Comparison of ENCODE assay signal across 8 mouse cellular contexts in the genomic region with DNA sequence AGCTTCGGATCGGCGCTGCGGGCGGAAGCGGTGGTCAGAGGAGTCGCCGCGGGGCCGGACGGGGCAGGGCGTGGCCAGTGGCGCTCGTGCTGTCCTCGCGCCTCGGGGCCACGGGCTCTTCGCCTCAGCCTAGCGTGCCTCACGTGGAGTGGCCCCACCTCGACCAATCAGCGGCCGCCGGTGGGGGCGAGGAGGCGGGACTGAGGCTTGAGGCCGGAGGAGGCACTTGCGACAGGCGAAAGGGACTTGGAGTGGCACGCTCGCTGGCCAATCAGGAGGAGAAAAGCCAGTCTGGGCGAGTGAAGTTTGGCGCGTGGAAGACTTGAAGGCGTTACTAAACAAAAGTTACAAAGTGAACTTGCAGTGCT. TPM values are rescaled to one million over a fixed set of nuclear protein-coding genes. Genes with fewer than 3 reads are reported as not detected.
DNase-seq lines count a peak whose midpoint lies in the region; ATAC-seq and TF ChIP-seq lines count a peak whose summit lies in the region.

A gene (minus strand): TSS at position 112 of the 368 bp plus-strand sequence.

- peak within 1 kb of the TSS; percentile 47 for H3K4me3 ChIP-seq in forebrain, embryonic 10.5 days
- peak within 1 kb of the TSS; percentile 46 for H3K4me3 ChIP-seq in heart, embryonic 12.5 days
- peak within 1 kb of the TSS; percentile 37 for H3K4me3 ChIP-seq in kidney, embryonic 14.5 days (ENCODE audit: low read length)
- peak within 1 kb of the TSS; percentile 41 for H3K4me3 ChIP-seq in limb, embryonic 14.5 days (replicated peaks; ENCODE audit: low read length)
- H3K4me3 ChIP-seq in midbrain, embryonic 14.5 days (replicated peaks; ENCODE audit: low read depth, low read length), result peak within 1 kb of the TSS; percentile 40
- peak within 1 kb of the TSS; percentile 35 for H3K4me3 ChIP-seq in stomach, postnatal 0 days (ENCODE audit: low read depth, low read length)

- TF ChIP-seq EP300 in stomach, postnatal 0 days (optimal IDR thresholded peaks at IDR 0.05), result no peak

- no peaks in the 10 kb centered on the region for H3K36me3 ChIP-seq in forebrain, embryonic 10.5 days (replicated peaks)
- no peaks in the 10 kb centered on the region for H3K36me3 ChIP-seq in heart, embryonic 12.5 days
- H3K36me3 ChIP-seq in kidney, embryonic 14.5 days (ENCODE audit: control insufficient read depth, insufficient read depth, low read length), result no peaks in the 10 kb centered on the region
- H3K36me3 ChIP-seq in limb, embryonic 14.5 days (ENCODE audit: control insufficient read depth, insufficient read depth, low read length), result no peaks in the 10 kb centered on the region
- H3K36me3 ChIP-seq in midbrain, embryonic 14.5 days (ENCODE audit: control insufficient read depth, insufficient read depth, low read length), result no peaks in the 10 kb centered on the region
- H3K36me3 ChIP-seq in stomach, postnatal 0 days (ENCODE audit: control insufficient read depth, insufficient read depth, low read length), result no peaks in the 10 kb centered on the region

- 20% methylated on average over 36 of the region's 36 CpGs for WGBS in forebrain, embryonic 10.5 days
- 19% methylated on average over 36 of the region's 36 CpGs for WGBS in heart, embryonic 12.5 days
- WGBS in kidney, embryonic 14.5 days, result 22% methylated on average over 36 of the region's 36 CpGs
- WGBS in limb, embryonic 14.5 days, result 25% methylated on average over 36 of the region's 36 CpGs
- WGBS in midbrain, embryonic 14.5 days, result 29% methylated on average over 36 of the region's 36 CpGs
- WGBS in stomach, postnatal 0 days, result 20% methylated on average over 36 of the region's 36 CpGs

- peaks cover 8% of the 10 kb centered on the region; the same call in 1 of the 2 replicates for H3K9me3 ChIP-seq in forebrain, embryonic 10.5 days
- H3K9me3 ChIP-seq in heart, embryonic 12.5 days (replicated peaks), result peaks cover 5% of the 10 kb centered on the region; the same call in 1 of the 2 replicates
- peaks cover 3% of the 10 kb centered on the region; the same call in 1 of the 2 replicates for H3K9me3 ChIP-seq in kidney, embryonic 14.5 days (ENCODE audit: control insufficient read depth, low read length)
- H3K9me3 ChIP-seq in limb, embryonic 14.5 days (ENCODE audit: control insufficient read depth, low read length), result no peaks in the 10 kb centered on the region; the same call in 1 of the 2 replicates
- no peaks in the 10 kb centered on the region for H3K9me3 ChIP-seq in midbrain, embryonic 14.5 days (ENCODE audit: control insufficient read depth, low read length)
- no peaks in the 10 kb centered on the region for H3K9me3 ChIP-seq in stomach, postnatal 0 days (ENCODE audit: control insufficient read depth, low read length)

- H3K4me1 ChIP-seq in forebrain, embryonic 10.5 days, result peaks cover 9% of the 10 kb centered on the region
- peaks cover 10% of the 10 kb centered on the region; the same call in 1 of the 2 replicates for H3K4me1 ChIP-seq in heart, embryonic 12.5 days (replicated peaks)
- no peaks in the 10 kb centered on the region for H3K4me1 ChIP-seq in kidney, embryonic 14.5 days (ENCODE audit: control insufficient read depth, insufficient read depth, low read length)
- peaks cover 9% of the 10 kb centered on the region for H3K4me1 ChIP-seq in limb, embryonic 14.5 days (ENCODE audit: control insufficient read depth, insufficient read depth, low read length)
- H3K4me1 ChIP-seq in midbrain, embryonic 14.5 days (ENCODE audit: control insufficient read depth, insufficient read depth, low read length), result no peaks in the 10 kb centered on the region
- H3K4me1 ChIP-seq in stomach, postnatal 0 days (replicated peaks; ENCODE audit: control insufficient read depth, insufficient read depth), result no peaks in the 10 kb centered on the region

- peak; percentile 88 for ATAC-seq in heart, embryonic 12.5 days (ENCODE audit: insufficient number of reproducible peaks, low FRiP score)
- ATAC-seq in kidney, embryonic 14.5 days (ENCODE audit: low FRiP score, low TSS enrichment), result peak; percentile 97
- peak; percentile 95 for ATAC-seq in limb, embryonic 14.5 days (ENCODE audit: low FRiP score, low read depth)
- ATAC-seq in midbrain, embryonic 14.5 days (ENCODE audit: low FRiP score, low TSS enrichment), result peak; percentile 92
- ATAC-seq in stomach, postnatal 0 days (ENCODE audit: low FRiP score, low TSS enrichment), result peak; percentile 89

- TF ChIP-seq CTCF in stomach, postnatal 0 days (IDR thresholded peaks at IDR 0.05; ENCODE audit: low read depth), result no peak

- peak within 1 kb of the TSS; percentile 5; the same call in 1 of the 2 replicates for H3K27ac ChIP-seq in forebrain, embryonic 10.5 days
- no peak within 1 kb of the TSS for H3K27ac ChIP-seq in heart, embryonic 12.5 days (ENCODE audit: poor library complexity, severe bottlenecking)
- H3K27ac ChIP-seq in kidney, embryonic 14.5 days (ENCODE audit: low read depth, low read length), result no peak within 1 kb of the TSS
- no peak within 1 kb of the TSS for H3K27ac ChIP-seq in limb, embryonic 14.5 days (replicated peaks; ENCODE audit: low read depth, low read length)
- no peak within 1 kb of the TSS for H3K27ac ChIP-seq in midbrain, embryonic 14.5 days (replicated peaks; ENCODE audit: low read depth, low read length)
- H3K27ac ChIP-seq in stomach, postnatal 0 days (replicated peaks), result no peak within 1 kb of the TSS

- H3K9ac ChIP-seq in heart, embryonic 12.5 days, result peak within 1 kb of the TSS; percentile 22; the same call in 1 of the 2 replicates
- peak within 1 kb of the TSS; percentile 35; the same call in 1 of the 2 replicates for H3K9ac ChIP-seq in kidney, embryonic 14.5 days (ENCODE audit: low read depth, low read length)
- H3K9ac ChIP-seq in limb, embryonic 14.5 days (ENCODE audit: low read depth, low read length, severe bottlenecking), result peak within 1 kb of the TSS; percentile 43
- peak within 1 kb of the TSS; percentile 26; the same call in 1 of the 2 replicates for H3K9ac ChIP-seq in midbrain, embryonic 14.5 days (replicated peaks; ENCODE audit: low read length)
- no peak within 1 kb of the TSS for H3K9ac ChIP-seq in stomach, postnatal 0 days (ENCODE audit: low read length)

- DNase-seq in thymus, adult 18-20 months, result peak; percentile 2 to 3
- DNase-seq in thymus, postnatal 0 days (ENCODE audit: low spot score), result no peak
- DNase-seq in forebrain, embryonic 10.5 days (ENCODE audit: extremely low spot score, low spot score), result peak; percentile 71
- DNase-seq in limb, embryonic 14.5 days (ENCODE audit: low spot score), result peak; percentile 81
- peak; percentile 87 for DNase-seq in midbrain, embryonic 14.5 days
- peak; percentile 76 for DNase-seq in stomach, postnatal 0 days (ENCODE audit: low spot score)

- H3K27me3 ChIP-seq in forebrain, embryonic 10.5 days (ENCODE audit: poor library complexity, severe bottlenecking), result peaks cover 39% of the 10 kb centered on the region
- H3K27me3 ChIP-seq in heart, embryonic 12.5 days (replicated peaks), result peaks cover 15% of the 10 kb centered on the region
- H3K27me3 ChIP-seq in kidney, embryonic 14.5 days (ENCODE audit: control insufficient read depth, insufficient read depth, low read length), result peaks cover 14% of the 10 kb centered on the region
- peaks cover 15% of the 10 kb centered on the region for H3K27me3 ChIP-seq in limb, embryonic 14.5 days (ENCODE audit: control insufficient read depth, insufficient read depth, low read length)
- peaks cover 18% of the 10 kb centered on the region for H3K27me3 ChIP-seq in midbrain, embryonic 14.5 days (ENCODE audit: control insufficient read depth, insufficient read depth, low read length)
- H3K27me3 ChIP-seq in stomach, postnatal 0 days (ENCODE audit: control insufficient read depth, insufficient read depth, low read length), result 0 out of 2 replicates have a peak, but pooled peaks cover 5% of the 10 kb centered on the region

- peak within 1 kb of the TSS; percentile 70 for H3K4me2 ChIP-seq in heart, embryonic 12.5 days
- H3K4me2 ChIP-seq in kidney, embryonic 14.5 days (replicated peaks; ENCODE audit: low read depth, low read length), result peak within 1 kb of the TSS; percentile 48
- H3K4me2 ChIP-seq in limb, embryonic 14.5 days (replicated peaks; ENCODE audit: low read depth, low read length, severe bottlenecking), result peak within 1 kb of the TSS; percentile 66
- peak within 1 kb of the TSS; percentile 62 for H3K4me2 ChIP-seq in midbrain, embryonic 14.5 days (ENCODE audit: low read length)
- peak within 1 kb of the TSS; percentile 51 for H3K4me2 ChIP-seq in stomach, postnatal 0 days (replicated peaks; ENCODE audit: low read depth)

- TF ChIP-seq POLR2A in limb, embryonic 14.5 days (IDR thresholded peaks at IDR 0.05; ENCODE audit: borderline replicate concordance, extremely low read depth, insufficient read depth, insufficient read length), result no peak

RNA-seq across cellular contexts. Expression of the gene that starts here (rescaled TPM):
- 0.08 and 0.10 TPM in 2 replicates for polyA plus RNA-seq in thymus, postnatal 0 days (2015; fragmentation: Nextera tagmentation; extraction: Ambion mirVana)
- 1.6 and 1.8 TPM in 2 replicates for polyA plus RNA-seq in forebrain, embryonic 10.5 days (2016; fragmentation: Nextera tagmentation; extraction: Ambion mirVana)
- 1.7 and 2.6 TPM in 2 replicates for polyA plus RNA-seq in heart, embryonic 12.5 days (2016; fragmentation: Nextera tagmentation; extraction: Ambion mirVana)
- polyA plus RNA-seq in kidney, embryonic 14.5 days (2014; fragmentation: Nextera tagmentation; extraction: Ambion mirVana), result 1.9 and 3.1 TPM in 2 replicates
- polyA plus RNA-seq in limb, embryonic 14.5 days (2012; rRNA removed), result 2.1 and 2.6 TPM in 2 replicates
- polyA plus RNA-seq in limb, embryonic 14.5 days (2014; fragmentation: Nextera tagmentation; extraction: Ambion mirVana), result 4.8 and 6.5 TPM in 2 replicates
- 1.00 and 1.7 TPM in 2 replicates for polyA plus RNA-seq in midbrain, embryonic 14.5 days (2014; fragmentation: Nextera tagmentation; extraction: Ambion mirVana)
- 1.2 and 1.5 TPM in 2 replicates for polyA plus RNA-seq in stomach, postnatal 0 days (2015; fragmentation: Nextera tagmentation; extraction: Ambion mirVana)
